Mouse (Mus musculus) kidney, embryonic 16.5 days (tissue): ENCODE results near the gene Ifit2. TPM values are rescaled to one million over a fixed set of nuclear protein-coding genes. Genes with fewer than 3 reads are reported as not detected.
"Not testable (repeated sequence)": the region's sequence is repeated elsewhere in the genome, so short reads cannot be mapped to it uniquely, and the experiment has no call there.

Experiments used
- ATAC-seq: fragments of 200-750 bp; cut with Nextera tagmentation; 2 replicates; pipeline ENCODE4 v1.8.0; 2017; ENCODE audit warnings: moderate TSS enrichment; ENCODE audit not compliant: low FRiP score, low TSS enrichment
- H3K27ac ChIP-seq: fragments of 300-500 bp; sonication (generic); 2 replicates; pipeline ENCODE4 v1.5.1; 2014; ENCODE audit warnings: low read length
- H3K27me3 ChIP-seq: fragments of 300-500 bp; sonication (generic); 2 replicates; pipeline ENCODE4 v1.6.1; 2014; ENCODE audit warnings: low read length, control low read depth, mixed read lengths; ENCODE audit not compliant: insufficient read depth
- H3K36me3 ChIP-seq: fragments of 300-500 bp; sonication (generic); 2 replicates; pipeline ENCODE4 v1.6.1; 2014; ENCODE audit warnings: low read length, control low read depth, mixed read lengths; ENCODE audit not compliant: insufficient read depth
- H3K4me1 ChIP-seq: fragments of 300-500 bp; sonication (generic); 2 replicates; pipeline ENCODE4 v1.6.1; 2014; ENCODE audit warnings: low read length, control low read depth, mixed read lengths; ENCODE audit not compliant: insufficient read depth
- H3K4me2 ChIP-seq: fragments of 300-500 bp; sonication (generic); replicated peaks from 2 replicates; pipeline ENCODE4 v1.6.1; 2014; ENCODE audit warnings: low read depth, low read length
- H3K4me3 ChIP-seq: fragments of 300-500 bp; sonication (generic); 2 replicates; pipeline ENCODE4 v1.5.1; 2014; ENCODE audit warnings: mild to moderate bottlenecking, low read length
- H3K9ac ChIP-seq: fragments of 300-500 bp; sonication (generic); replicated peaks from 2 replicates; pipeline ENCODE4 v1.6.1; 2014; ENCODE audit warnings: low read length
- H3K9me3 ChIP-seq: fragments of 300-500 bp; sonication (generic); 2 replicates; pipeline ENCODE4 v1.6.1; 2016; ENCODE audit warnings: low read length, control low read depth
- WGBS: fragments of 180-500 bp; shearing (Covaris S2); extraction: QIAGEN DNeasy Blood & Tissue Kit; methylation state at CpG from one replicate; pipeline ENCODE4 v1.1.7; 2014; 5-methylcytosine and 5-hydroxymethylcytosine counted together
- polyA plus RNA-seq: library from polyadenylated mRNA; unstranded; fragments of >200 nt; fragmentation: Nextera tagmentation; extraction: Ambion mirVana; gene quantifications from 2 replicates; pipeline ENCODE4 v1.2.1, GENCODE M21; 2015

The Ifit2 gene
- polyA plus RNA-seq, 1 experiment from 2014 or later, result 11.8 TPM

GRCm38 (mm10) chr19:34562556-34562955, 12.1 kb downstream of the Ifit2 start:
- no peaks in the 10 kb centered on the region for H3K9me3 ChIP-seq
- ATAC-seq, result no peak
- H3K27me3 ChIP-seq, result no peaks in the 10 kb centered on the region
- no peaks in the 10 kb centered on the region for H3K36me3 ChIP-seq
- H3K4me1 ChIP-seq, result 0 out of 2 replicates have a peak, but pooled peaks cover 3% of the 10 kb centered on the region
- no peak overlapping the region for H3K9ac ChIP-seq
- no peak overlapping the region for H3K27ac ChIP-seq
- H3K4me3 ChIP-seq, result no peak overlapping the region
- no peak overlapping the region for H3K4me2 ChIP-seq

GRCm38 (mm10) chr19:34566178-34566784, 15.8 kb downstream of the Ifit2 start:
- H3K27me3 ChIP-seq, result no peaks in the 10 kb centered on the region
- H3K36me3 ChIP-seq, result no peaks in the 10 kb centered on the region
- WGBS, result 46% methylated on average over 1 of the region's 1 CpGs
- peaks cover 11% of the 10 kb centered on the region for H3K4me1 ChIP-seq
- no peak overlapping the region for H3K4me2 ChIP-seq
- H3K4me3 ChIP-seq, result no peak overlapping the region
- H3K27ac ChIP-seq, result no peak overlapping the region
- no peaks in the 10 kb centered on the region for H3K9me3 ChIP-seq
- H3K9ac ChIP-seq, result no peak overlapping the region
- ATAC-seq, result peak; percentile 66

GRCm38 (mm10) chr19:34568988-34569895, 18.7 kb downstream of the Ifit2 start:
- H3K9ac ChIP-seq, result no peak overlapping the region
- H3K36me3 ChIP-seq, result no peaks in the 10 kb centered on the region; the same call in 1 of the 2 replicates
- peaks cover 9% of the 10 kb centered on the region for H3K4me1 ChIP-seq
- H3K27me3 ChIP-seq, result no peaks in the 10 kb centered on the region
- H3K9me3 ChIP-seq, result no peaks in the 10 kb centered on the region
- H3K27ac ChIP-seq, result no peak overlapping the region; the same call in 1 of the 2 replicates
- H3K4me3 ChIP-seq, result no peak overlapping the region
- WGBS, result 56% methylated on average over 7 of the region's 7 CpGs
- ATAC-seq, result no peak; the same call in 1 of the 2 replicates
- H3K4me2 ChIP-seq, result no peak overlapping the region

- no peaks in the 10 kb centered on the region; the same call in 1 of the 2 replicates for H3K36me3 ChIP-seq
- H3K4me1 ChIP-seq, result peaks cover 9% of the 10 kb centered on the region
- H3K27ac ChIP-seq, result no peak overlapping the region
- no peaks in the 10 kb centered on the region for H3K9me3 ChIP-seq
- H3K4me3 ChIP-seq, result no peak overlapping the region
- no peak overlapping the region for H3K4me2 ChIP-seq
- H3K27me3 ChIP-seq, result no peaks in the 10 kb centered on the region
- 41% methylated on average over 4 of the region's 4 CpGs for WGBS
- peak; percentile 76 for ATAC-seq
- no peak overlapping the region for H3K9ac ChIP-seq
Measured at GRCm38 (mm10) chr19:34569896-34570476, 19.5 kb downstream of the Ifit2 start.

- ATAC-seq, result no peak
- Histone ChIP-seq H3K4me2 (no peak overlapping the region), H3K27ac (no peak overlapping the region), H3K9me3 (no peaks in the 10 kb centered on the region), H3K27me3 (no peaks in the 10 kb centered on the region), H3K9ac (no peak overlapping the region), H3K36me3 (no peaks in the 10 kb centered on the region; the same call in 1 of the 2 replicates), H3K4me1 (peaks cover 9% of the 10 kb centered on the region), H3K4me3 (no peak overlapping the region)
- 79% methylated on average over 1 of the region's 1 CpGs for WGBS
Measured at GRCm38 (mm10) chr19:34571080-34571479, 20.6 kb downstream of the Ifit2 start.

GRCm38 (mm10) chr19:34573650-34574049, 23.2 kb downstream of the Ifit2 start:
- Histone ChIP-seq H3K36me3 (no peaks in the 10 kb centered on the region; the same call in 1 of the 2 replicates), H3K4me1 (peaks cover 9% of the 10 kb centered on the region), H3K27ac (no peak overlapping the region), H3K9me3 (no peaks in the 10 kb centered on the region), H3K4me2 (no peak overlapping the region), H3K9ac (no peak overlapping the region), H3K4me3 (no peak overlapping the region), H3K27me3 (no peaks in the 10 kb centered on the region)
- WGBS, result 91% methylated on average over 5 of the region's 5 CpGs
- no peak for ATAC-seq

- Histone ChIP-seq H3K4me3 (no peak overlapping the region), H3K27ac (no peak overlapping the region), H3K9ac (no peak overlapping the region), H3K27me3 (no peaks in the 10 kb centered on the region), H3K4me2 (no peak overlapping the region), H3K9me3 (no peaks in the 10 kb centered on the region), H3K4me1 (no peaks in the 10 kb centered on the region), H3K36me3 (no peaks in the 10 kb centered on the region; the same call in 1 of the 2 replicates)
- ATAC-seq, result no peak
- WGBS, result 88% methylated on average over 1 of the region's 1 CpGs
Measured at GRCm38 (mm10) chr19:34577121-34577520, 26.6 kb downstream of the Ifit2 start.

- ATAC-seq, result peak; percentile 78
- not testable (repeated sequence) for H3K36me3 ChIP-seq, H3K9me3 ChIP-seq, H3K4me2 ChIP-seq, H3K27ac ChIP-seq, H3K4me1 ChIP-seq, H3K27me3 ChIP-seq, H3K4me3 ChIP-seq, H3K9ac ChIP-seq
- 56% methylated on average over 2 of the region's 2 CpGs for WGBS
Measured at GRCm38 (mm10) chr19:34582696-34583095, 32.2 kb downstream of the Ifit2 start.

GRCm38 (mm10) chr19:34583126-34583766, 32.8 kb downstream of the Ifit2 start, which contains the start of gene Ifit3:
Gene Ifit3, plus strand, starts transcription at chr19:34583531.
- not testable (repeated sequence) for H3K36me3 ChIP-seq, H3K4me3 ChIP-seq, H3K4me1 ChIP-seq, H3K27ac ChIP-seq, H3K4me2 ChIP-seq, H3K9me3 ChIP-seq, H3K27me3 ChIP-seq, H3K9ac ChIP-seq
- WGBS, result 43% methylated on average over 2 of the region's 2 CpGs
- ATAC-seq, result peak; percentile 57; the same call in 1 of the 2 replicates
